Mouse (Mus musculus): Measurements from ENCODE around the gene Armh3.

Armh3 gene

DNA sequence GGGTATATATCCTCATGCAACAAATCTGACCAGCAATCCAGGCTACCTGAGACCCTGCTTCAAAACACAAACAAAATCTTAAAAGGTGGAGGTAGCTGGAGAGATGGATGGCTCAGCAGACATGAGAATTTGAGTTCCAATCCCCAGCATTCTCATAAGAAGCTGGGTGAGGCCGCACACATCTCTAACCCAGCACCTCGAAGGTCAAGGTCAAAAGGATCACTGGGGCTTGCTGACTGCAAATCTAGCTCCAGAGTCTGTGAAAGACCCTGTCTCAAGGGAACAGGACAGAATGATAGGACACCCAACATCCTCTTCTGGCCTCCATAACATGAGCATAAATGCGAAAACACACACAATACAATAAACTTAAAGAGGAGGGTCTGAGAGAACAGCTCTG lies 7.1 kb downstream of the Armh3 start:
- no peak for DNase-seq (ENCODE audit: low spot score in 2 of 2)

DNA sequence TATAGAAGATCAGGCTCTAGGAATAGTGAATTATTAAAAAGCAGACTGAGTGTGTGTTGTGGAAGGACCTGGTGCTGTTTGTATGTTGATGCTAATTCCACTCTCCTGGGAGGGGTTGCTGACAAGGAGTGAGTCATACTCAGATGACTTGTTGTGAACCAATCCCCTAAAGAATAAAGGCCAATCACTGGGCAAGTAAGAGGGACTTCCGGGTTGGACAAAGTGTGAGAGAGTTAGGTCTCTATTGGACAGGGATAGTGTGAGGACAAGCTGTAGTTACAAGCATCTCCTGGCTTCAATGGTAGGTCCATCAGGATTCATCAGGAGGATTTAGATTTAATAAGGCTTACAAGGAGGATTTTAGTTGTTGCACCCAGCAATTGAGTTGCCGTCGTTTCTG lies 10.1 kb downstream of the Armh3 start:
- no peak for DNase-seq (ENCODE audit: low spot score in 2 of 2)

DNA sequence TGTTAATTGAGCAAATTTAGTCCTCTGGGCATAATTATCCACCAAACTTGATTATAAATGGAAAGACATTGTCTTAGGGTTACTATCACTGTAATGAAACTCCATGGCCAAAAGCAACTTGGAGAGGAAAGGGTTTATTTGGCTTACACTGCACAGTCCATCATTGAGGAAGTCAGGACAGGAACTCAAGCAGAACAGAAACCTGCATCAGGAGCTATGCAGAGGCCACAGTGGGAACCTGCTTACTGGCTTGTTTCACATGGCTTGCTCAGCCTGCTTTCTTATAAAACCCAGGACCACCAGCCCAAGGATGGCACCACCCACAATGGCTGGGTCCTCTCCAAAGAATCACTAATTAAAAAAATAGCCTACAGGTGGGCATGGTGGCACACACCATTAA lies 13.9 kb downstream of the Armh3 start:
- no peak for DNase-seq (ENCODE audit: low spot score in 2 of 2)

DNA sequence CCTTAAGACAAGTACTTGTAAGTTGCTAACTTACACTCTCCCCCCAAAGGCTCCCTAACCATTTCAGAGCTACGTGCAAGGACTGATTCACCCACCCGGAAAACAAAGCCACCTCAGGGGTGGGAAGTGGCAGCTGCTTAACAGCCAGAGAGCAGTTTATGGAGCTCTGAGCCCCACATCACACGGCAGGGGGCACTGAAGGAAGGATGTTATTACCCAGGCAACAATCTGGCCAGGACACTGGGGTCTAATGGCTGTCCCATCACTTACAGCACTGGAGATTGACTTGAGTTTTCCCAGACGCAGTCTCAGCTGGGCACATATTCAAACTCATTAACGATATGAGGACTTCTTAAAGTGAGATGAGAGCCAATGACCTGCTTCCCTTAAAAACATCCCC lies 37.5 kb downstream of the Armh3 start:
- no peak for DNase-seq (ENCODE audit: low spot score in 2 of 2)

DNA sequence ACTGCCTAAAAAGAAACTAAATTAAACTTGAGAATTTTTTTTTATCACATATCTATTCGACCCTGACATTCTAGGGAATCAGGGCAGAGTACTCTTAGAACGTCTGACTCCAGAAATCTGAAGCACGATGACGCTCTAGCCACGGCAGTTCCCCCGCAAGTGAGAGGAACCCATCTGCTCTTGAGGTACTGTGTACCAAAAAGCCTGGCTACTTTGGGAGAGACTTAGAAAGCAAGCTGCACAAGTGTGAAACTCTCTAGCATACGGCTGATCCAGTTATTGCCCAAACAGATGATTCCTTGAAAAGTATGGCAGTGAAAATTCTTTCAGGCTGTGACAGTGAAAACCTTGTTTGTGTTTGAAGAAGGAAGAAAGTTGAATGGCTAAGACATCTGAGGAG lies 41.6 kb downstream of the Armh3 start:
- peak; percentile 56 to 80 for DNase-seq (ENCODE audit: low spot score in 2 of 2)

DNA sequence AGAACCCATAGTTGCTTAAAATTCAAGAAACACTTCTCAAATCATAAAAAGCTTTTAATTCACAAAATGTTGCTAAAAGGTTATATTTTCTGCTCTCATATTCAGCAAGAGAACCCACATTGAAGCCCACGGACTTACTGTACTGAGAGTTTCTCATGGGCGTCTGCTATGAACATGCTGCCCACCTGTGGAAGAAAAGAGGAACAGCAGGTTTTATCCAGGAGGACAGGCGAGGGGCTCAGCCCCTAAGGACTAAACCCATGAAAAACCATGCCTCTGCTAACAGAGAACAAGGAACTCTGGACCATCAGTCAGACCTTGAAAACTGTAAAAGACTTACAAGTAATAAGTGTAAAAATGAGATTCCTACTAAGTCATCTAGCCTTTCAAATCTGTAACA lies 45.0 kb downstream of the Armh3 start:
- peak in 1 of 2 experiments; percentile 22 for DNase-seq (ENCODE audit: low spot score in 2 of 2)

DNA sequence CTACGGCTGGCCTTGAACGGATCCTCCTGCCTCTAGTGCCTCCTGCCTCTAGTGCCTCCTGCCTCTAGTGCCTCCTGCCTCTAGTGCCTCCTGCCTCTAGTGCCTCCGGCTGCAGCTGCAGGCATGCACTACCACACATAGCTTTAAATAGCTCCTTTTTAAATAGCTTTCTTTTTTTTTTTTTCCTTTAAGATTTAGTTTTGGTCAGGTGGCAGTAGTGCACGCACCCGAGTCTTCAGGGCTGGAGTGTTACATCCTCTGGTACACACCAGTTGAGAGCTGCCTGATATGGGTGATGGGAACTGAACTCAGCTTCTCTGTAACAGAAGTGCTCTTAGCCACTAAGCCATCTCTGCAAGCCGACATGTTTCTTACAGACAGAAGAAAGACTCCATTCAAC lies 49.1 kb downstream of the Armh3 start:
- DNase-seq (ENCODE audit: low spot score in 2 of 2), result no peak

DNA sequence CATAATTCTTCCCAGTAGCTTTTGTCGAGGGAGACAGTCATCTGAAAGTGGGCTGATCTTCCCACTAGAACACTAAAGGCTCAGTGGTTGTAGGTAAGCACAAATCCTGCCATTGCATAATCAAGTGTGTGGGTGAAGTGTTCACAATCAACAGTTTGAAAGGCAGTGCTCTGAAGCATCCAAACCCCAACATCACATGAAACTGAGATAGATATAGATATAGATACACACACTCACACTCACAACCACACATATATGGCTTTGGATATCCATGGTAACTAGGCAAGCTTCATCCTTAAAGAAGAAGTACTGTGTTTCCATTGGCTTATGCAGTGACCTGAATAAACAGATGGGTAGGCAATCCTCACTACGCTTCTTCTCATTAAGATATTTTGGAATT lies 50.5 kb downstream of the Armh3 start:
- peak; percentile 46 to 80 for DNase-seq (ENCODE audit: low spot score in 2 of 2)

DNA sequence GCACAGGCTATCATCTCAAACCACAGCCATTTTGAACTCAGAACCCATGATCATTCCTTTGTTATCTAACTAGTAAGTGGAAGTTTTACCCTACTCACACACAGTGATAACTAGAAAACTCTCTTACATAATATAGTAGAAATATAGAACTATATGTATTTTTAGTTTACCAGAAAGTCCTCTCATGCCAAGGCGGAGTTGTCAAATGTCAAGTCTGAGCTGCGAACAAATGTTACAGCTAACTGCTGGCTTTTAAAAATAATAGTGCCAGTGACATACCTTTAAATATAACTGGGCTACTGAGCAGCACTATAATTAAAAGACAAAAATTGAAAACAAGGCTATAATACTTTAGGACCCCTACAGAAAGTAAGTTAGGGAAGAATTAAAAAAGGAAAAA lies 51.0 kb downstream of the Armh3 start:
- no peak for DNase-seq (ENCODE audit: low spot score in 2 of 2)

DNA sequence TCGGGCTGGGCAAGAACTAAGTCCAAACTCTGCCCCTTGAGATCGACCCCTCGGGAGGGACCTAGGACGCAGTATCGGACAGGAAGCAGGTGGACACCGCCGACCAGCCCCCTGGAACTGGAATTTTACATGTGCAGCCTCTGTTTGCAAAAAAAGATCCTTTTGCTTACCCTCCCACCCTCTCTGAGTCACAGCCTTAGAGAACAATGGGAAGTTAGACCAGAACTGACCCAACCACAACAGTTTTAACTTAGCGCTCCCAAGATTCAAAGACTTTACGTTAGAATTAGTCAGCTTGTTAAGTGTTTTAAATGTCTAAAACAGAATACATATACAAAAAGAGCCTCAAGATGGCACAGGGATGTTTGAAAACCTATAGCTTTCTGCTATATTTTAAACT lies 51.7 kb downstream of the Armh3 start:
- DNase-seq (ENCODE audit: low spot score in 2 of 2), result no peak

DNA sequence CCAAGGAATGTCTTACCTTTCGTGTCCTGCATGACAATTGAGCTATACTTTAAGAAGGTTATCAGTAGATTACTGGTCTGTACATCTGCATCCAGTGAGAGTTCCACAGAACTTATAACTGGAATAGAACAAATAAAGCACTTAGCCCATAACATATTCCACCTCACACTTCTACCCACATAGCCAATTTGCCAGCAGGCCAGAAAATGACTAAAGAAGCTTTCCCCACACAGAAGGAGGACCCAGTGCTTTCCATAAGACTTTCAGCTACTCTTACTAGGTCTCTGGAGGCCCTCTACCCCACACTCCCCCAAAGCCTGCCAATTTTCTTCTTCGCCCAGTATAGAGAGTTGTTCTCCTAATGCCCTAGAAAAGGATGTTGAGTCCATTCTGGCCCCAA lies 52.3 kb downstream of the Armh3 start:
- peak in 1 of 2 experiments; percentile 50 for DNase-seq (ENCODE audit: low spot score in 2 of 2)

DNA sequence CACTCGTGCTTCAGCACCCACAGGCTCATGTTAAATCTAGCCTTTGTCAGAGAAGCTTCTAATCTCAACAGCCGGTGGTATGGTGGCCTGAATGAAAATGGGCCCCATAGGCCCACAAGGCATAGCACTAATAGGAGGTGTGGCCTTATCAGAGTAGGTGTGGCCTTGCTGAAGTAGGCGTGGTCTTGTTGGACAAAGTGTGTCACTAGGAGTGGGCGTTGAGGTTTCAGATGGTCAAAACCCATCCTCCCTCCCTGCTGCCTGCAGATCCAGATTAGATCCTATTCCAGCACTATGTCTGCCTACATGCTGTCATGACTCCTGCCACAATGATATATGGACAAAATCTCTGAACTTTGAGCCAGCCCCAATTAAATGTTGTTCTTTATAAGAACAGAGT lies 54.5 kb downstream of the Armh3 start:
- no peak for DNase-seq (ENCODE audit: low spot score in 2 of 2)

DNA sequence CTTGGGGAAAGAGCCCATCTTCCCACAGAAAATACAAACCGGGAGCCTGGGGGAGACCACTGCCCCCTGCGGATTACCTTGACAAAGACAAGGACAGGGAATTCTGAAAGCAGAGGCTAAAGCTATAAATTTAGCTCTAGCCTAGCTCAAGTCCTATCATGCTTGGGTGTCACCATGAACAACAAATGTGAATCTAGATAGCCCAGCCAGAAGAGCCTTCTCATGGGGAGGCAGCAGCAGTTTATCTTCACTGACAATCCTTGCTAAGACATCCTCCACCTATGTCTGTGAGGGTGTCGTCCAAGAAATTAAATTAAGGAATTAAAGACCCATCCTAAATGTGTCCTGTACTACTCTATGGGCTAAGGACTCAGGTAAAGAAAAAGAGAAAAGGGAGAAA lies 60.2 kb downstream of the Armh3 start:
- no peak for DNase-seq (ENCODE audit: low spot score in 2 of 2)

DNA sequence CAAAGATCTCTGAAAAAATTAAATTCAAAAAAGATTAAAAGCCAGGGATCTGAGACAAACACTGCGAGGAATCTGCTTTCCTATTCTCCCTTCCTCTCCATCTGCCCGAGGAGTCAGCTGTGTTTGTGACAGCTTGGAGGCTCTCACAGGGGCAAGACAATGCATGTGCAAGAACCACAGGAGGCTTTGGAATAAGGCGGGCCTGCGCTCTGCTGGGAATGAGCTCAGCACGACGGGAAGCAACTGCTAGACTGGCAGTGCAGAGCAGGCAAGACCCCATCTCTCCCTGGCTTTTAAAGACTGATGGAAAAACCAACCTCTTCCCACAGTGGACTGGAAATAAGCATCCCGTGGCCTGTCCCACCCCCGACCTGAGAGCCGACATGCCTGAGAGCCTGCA lies 60.8 kb downstream of the Armh3 start:
- DNase-seq (ENCODE audit: low spot score in 2 of 2), result no peak

DNA sequence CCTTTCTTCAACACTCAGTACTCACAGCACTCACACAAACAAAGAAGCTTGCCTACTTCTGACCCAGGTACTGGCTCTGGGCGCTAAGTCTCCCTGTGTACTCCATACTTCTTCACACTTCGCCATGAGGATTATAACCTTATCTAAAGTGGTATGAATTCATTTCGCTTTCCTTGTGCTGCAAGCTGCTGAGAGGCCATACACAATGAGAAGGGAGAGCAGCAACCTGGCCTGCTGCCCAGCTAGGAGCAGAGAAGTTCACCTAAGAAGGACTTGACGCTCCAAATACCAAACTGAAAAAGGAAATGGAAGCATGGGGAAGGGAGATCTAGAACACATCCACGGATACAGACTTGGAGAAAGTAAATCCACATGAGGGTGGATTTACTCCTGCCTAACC lies 71.1 kb downstream of the Armh3 start:
- DNase-seq (ENCODE audit: low spot score in 2 of 2), result no peak

DNA sequence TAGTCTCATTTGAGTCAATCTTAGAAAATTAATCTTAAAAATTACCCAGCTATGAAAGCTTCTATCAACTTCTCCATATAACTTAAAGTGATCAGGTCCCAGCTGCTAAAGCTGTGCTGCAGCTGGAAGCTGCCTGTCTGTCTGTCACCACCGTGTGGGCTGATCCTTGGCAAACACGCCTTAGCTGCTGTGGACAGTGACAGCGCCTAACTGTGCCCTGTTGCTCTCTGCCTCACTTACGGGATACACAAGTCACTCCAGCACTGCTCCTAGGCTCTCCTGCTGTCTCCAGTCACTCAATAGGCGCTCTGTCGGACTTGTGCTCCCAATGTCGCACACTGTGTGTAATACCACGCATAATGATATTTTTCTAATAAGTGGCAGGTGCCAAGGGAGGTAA lies 71.9 kb downstream of the Armh3 start:
- no peak for DNase-seq (ENCODE audit: low spot score in 2 of 2)

DNA sequence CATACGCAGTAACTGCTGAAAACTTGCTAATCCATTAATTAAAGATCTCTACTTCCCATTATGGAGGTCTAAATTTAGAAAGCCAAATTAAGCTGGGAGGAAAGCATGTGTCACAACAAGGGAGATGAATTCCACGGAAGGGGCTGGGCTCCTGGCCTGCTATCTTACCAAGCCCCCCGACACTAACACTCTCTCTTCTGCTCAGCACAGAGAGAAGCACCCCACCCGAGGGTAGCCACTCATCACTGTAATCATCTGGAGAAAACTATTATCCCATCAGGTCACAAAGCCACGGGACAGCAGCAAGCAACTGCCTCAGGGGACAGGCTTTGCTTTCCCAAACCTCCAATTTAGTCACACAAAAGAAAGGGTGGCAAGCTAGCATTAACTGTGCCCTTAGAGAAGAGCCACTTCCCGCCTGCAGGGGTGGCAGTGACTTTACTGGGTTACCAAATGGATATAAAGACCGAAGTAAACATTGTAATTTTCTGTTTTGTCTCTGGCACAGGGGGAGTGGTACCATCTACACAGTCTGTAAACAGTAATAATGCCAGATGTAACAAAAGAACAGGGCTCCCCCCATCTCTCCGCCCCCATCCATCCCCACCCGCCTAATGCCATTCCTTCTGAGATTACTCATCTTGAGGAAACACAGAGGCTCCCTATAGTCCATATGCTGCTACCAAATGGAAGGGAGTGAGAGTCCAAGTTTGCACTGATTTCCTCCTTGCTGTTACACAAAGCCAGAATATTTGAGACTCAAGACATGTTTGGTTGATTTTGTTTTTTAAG lies 77.8 kb downstream of the Armh3 start:
- DNase-seq (ENCODE audit: low spot score in 2 of 2), result no peak

DNA sequence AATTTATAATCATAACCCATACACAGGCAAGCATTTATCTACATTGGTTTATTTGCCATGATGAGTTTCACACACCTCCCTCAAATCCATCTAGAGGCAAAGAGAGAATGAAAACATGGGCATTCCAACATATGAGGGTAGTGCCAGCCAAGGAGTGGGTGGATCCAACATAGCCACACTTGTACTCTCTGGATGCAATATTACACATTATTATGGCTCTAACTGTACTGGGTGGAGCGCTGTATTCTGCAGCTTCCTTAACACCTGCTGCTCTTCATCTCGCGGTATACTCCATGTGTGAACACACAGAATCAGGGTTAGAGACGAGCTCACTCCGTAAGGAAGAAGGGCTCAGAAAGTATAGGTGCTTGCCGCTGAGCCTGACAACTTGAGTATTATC lies 79.9 kb downstream of the Armh3 start:
- peak in 1 of 2 experiments; percentile 42 for DNase-seq (ENCODE audit: low spot score in 2 of 2)

DNA sequence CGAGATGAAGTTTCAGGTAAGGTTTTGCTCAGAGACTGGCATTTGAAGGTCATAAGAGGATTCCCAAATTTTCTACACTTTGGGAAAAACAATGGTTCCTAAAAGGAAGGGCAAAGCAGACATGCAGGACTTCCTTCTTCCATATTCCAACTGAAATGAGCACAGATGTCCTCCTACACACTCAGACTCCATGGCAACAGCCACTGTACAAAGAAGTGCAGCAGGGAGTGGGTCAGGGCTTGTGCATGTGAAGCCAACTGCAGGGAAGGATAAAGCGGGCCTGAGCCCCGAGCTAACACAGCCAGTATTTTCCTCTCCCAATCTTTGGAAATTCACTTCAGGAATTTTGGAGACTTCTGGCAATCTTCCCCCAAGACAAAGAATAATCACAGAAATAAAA lies 80.4 kb downstream of the Armh3 start:
- DNase-seq (ENCODE audit: low spot score in 2 of 2), result peak; percentile 30 to 76

DNA sequence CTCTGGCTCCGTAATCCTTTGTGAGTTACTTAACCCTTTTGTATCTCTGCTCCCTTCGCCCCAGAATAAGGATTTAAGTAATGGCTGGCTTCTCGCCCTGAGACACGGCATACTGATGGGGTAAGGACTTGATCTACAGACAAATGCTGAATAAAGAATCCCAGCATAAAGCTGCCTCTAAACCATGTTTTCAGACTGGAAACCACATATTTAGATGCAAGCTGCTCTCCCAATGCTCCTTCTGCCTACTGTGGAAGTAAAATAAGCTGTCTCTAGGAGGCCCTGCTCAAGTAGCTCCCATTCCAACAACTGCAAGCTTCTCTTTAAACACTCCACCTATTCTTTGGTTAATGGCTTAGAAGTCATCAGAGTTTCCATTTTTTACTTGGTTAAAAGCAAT lies 81.8 kb downstream of the Armh3 start:
- no peak for DNase-seq (ENCODE audit: low spot score in 2 of 2)

DNA sequence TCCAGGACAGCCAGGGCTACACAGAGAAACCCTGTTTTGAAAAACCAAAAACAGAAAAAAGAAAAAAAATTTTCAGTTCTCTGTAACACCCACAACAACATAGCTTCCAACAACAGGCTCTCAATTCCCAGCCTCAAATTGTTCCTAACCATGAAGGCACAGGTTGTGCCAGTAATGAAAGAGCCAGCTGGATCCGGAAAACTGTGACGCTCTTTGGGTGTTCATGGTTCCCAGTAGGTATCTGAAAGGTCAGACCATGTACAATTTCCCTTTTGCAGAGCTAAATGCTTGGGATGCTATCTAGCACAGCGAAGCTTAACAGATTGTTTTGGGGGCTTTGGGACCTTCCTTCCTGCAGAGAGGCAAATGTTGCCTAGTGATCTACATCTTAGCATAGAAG lies 82.3 kb downstream of the Armh3 start:
- no peak for DNase-seq (ENCODE audit: low spot score in 2 of 2)

DNA sequence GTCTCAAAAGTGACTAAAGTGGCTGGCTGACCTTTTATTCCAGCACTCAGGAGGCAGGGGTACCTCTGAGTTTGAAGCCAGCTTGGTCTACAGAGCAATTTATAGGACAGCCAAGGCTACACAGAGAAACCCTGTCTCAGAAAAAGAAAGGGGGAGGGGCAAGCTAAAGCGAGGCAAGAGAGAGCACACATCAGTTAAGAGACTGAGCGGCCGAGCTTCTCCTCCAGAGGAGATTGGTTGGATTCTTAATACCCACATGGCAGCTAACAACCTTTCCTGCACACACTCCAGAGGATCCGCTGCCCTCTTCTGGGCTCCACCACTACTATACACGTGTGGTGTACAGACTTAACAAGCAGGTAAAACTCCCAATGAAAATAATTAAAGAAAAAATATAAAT lies 85.3 kb downstream of the Armh3 start:
- no peak for DNase-seq (ENCODE audit: low spot score in 2 of 2)

DNA sequence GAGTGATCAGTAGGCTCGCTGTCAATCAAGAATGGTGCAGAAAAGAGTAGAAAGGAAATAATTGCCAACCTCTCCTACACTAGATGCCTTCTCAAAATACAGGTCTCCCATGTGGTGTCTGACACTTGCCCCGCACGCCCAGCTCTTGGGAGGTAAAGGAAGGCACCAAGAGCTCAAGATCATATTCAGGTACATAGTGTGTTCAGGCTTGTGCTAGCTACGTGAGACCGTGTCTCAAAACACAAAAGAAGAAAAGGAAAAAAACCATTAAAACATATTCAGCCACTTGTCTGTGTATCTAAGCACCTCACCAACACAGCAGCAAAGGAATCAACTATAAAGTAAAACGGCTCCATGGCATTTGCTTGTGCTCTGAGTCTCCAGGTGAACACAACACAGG lies 85.9 kb downstream of the Armh3 start:
- DNase-seq (ENCODE audit: low spot score in 2 of 2), result no peak

All from right cerebral cortex, postnatal 36 days (tissue).